Mouse (Mus musculus) frontal cortex, postnatal 36 days (tissue): Measurements from ENCODE around the gene Srsf1.

Experiments
- DNase-seq, 2 experiments: peaks; one replicate each; pipeline ENCODE4 v3.0.0; 2022; ENCODE audit warnings: low spot score in 2 of 2

Srsf1 gene

DNA sequence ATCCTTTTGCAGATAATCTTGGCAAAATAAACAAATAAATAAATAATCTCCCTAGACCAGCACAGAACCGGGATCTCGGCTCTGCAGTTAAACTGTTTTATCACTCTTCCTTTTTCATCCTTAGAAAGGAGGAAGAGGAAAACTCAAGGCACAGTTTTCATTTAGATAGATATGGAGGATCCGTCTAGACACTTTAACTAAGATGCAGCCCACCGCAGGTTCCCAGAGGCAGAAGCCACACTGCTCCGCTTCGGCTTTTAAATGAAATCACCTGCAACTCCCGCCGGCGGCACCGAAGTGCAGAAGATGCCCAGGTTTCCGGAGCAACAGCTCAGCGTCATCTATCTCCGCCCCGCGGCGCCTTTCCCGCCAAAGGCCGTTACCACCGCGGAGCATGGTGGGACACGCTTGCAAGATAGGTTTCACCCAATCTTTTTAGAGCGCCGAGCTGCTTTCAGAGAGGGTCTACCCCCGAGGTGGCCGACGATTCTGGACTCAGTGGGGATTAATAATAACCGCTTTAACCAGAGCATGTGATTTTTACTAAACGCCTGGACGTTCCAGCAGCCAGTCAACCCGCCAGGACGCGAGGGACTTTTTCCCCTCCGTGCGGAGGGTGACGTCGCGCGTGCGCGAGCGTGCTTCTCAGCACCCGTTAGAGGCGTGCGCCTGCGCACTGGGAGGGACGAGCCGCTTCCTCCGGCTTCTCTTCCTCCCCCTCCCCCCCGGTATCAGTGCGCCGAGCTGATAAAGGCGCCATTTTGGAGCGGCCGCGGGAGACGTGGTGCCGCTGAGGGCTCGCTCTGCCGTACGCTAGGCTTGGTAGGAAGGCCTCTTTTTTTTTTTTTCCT, at the start of gene Srsf1:
Gene Srsf1 (plus strand): TSS at position 430 of the 851 bp plus-strand sequence.
- DNase-seq = peak; percentile 98

DNA sequence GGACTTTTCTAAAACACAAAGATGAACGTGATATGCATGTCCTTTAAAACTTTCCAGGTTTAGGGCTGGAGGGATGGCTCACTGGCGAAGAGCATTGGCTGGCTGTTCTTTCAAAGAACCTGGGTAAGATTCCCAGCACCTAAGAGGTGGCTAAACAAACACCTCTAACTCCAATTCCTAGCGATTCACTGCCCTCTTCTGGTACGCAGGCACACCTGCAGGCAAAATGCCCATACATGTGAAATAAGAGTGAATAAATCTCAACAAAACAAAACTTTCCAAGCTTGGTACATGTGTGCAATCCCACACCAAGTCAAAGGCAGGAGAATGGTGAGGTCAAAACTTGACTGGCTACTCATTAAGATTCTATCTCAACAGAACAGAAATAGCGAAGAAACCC, 47.4 kb upstream of the Srsf1 start:
- no peak for DNase-seq

DNA sequence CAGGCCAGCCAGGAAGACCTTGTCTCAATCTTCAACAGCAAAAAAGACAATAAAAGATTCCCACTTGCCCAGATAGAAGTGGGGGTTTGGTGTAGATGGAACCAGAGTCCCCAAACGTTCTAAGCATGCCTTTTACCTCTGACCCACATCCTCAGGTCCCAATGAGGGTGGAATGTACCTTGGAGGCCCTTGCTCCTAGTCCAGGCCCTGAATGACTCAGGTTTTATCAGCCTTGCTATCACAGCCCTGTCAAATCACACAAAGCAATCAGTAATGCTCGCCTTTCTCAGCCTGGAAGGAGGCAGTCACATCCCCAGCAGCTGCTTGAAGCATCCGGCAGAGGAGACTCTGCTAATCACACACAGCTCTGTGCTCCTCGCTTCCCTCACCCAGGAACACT, 44.4 kb upstream of the Srsf1 start:
- no peak for DNase-seq

DNA sequence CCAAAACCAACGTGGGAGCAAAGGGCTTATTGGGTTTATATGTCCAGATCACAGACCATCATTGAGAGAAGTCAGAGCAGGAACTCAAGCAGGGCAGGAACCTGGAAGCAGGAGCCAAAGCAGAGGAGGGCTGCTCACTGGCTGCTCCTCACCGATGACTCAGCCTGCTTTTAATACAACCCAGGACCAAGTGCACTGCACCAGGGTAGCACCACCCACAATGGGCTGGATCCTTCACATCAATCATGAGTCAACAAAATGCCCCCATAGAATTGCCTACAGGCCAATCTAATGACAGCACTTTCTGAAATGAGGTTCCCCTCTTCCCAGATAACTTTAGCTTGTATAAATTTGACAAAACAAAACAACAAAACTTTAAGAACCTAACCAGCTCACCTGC, 43.0 kb upstream of the Srsf1 start:
- no peak for DNase-seq

DNA sequence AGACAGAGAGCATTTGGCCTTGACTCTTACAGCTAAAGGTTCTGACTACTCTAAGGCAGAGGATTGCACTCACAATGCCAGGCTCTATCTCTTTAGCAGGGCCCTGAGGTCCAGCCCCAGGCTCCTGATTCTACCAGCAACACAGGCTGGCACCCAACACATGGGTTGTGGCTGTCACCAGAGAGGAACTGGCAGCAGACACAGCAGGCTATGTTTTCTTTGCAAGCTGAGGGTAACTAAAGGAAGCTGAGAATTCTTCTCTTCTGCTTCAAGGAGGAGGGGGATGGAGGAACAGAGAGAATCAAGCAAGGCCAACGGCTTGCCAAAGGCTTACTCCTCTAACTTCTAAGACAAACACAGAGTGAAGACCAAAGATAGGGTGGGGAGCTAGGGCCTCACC, 38.5 kb upstream of the Srsf1 start:
- DNase-seq = no peak

DNA sequence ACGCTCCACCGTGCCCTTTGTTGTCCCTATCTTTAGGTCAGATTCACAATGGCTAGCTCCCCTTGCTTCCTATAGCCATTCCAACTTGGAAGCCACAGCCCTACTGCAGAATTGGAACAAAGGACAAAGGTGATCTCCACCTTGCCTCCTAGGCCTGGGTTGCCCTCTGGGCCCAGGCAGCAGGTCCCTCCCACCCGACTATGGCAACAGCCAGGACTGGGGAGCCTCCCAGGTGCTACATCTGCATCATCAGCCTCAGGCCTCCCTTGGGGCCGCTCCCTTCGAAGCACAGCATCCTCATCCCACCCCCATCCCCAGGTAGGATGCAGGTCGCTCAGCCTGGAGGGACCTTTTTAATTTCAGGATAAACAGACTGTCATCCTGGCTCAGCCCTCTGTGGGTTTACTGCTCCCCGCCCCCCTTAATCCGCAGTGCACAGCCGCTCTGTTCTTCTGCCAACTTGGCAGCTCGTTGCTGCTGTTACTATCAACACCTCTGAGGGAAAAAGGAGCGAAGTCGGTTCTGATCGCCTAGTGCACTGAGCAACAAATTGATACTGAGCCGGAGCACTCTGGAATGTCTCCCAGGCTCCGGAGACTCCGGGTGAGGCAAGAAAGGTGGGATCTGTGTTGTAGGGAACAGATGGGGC, 37.5 kb upstream of the Srsf1 start:
- DNase-seq = peak; percentile 54 to 71

DNA sequence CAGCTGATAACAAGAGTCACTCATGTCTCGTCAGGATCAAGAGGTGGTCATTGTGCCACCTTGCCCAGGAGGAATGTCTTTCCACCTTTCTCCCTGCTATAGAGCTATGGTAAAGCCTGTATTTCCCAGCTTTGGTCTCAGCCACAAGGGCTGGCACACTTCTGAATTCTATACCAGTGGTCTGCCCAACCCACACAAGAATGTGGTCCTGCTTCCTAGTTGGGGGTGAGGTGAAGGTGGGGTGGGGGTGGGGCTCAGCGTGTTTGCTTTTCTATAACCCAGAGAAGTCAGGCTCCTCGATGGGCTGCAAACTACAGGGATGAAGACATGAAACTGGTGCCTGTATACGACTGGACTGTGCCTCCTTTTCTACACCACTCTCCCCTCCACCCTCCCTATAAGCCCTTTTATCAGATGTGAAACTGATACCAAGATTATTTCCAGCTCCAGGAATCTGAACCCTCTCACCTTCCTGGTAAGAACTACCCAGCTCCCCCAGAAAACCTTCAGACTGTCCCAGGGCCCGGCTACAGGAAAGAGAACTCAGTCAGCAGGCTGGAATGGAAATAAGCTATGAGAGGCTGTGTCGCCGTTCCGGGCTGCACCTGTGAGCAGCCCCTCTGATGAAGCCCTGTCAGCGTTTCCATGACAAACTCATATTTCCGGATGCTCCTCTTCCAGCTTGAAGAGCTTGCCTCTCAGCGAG, 35.8 kb upstream of the Srsf1 start:
- no peak for DNase-seq

DNA sequence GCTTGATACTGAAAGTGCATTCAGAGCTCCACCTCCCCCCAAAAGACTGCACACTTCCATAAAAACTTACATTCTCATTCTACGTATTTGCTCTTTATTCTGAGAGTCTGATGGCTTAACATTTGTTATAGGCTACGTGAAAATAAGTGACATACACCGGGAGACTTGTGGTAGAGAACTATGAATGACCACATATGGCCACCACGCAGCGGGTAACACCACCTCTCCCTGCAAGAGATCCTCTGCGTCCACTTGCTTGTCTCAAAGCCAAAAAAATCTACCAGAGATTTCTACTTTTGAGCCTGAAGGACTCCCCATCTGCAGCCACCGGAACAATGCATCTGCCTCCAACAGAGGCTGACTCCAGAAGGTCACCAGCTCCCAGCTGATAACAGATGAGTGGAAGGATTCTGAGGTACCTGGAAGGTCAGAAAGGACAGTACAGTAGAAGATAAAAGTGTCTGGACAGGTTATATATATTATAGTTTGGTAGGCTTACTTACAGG, 35.2 kb upstream of the Srsf1 start:
- no peak for DNase-seq

DNA sequence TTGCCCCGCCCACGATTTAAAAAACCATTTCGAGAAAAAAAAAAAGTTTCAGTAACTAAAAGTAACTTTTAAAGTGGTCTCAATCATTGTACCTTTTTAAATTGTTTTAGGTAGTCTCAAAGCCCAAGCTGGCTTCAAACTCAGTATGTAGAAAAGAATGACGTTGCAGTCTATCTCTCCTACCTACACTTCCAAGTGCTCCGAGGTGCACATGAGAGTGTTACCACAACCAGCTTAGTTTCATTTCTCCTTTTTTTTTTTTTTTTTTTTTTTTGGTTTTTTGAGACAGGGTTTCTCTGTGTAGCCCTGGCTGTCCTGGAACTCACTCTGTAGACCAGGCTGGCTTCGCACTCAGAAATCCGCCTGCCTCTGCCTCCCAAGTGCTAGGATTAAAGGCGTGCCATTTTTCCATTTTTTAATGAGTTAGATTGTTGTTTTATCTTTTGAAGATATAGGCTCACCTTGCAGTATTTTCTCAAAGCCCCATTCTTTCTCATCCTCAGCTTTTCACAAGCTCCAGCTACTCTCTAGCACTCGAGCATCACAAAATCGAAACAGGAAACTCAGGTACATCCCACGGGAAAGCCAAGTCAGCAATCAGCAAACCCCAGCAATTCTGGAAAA, 34.4 kb upstream of the Srsf1 start:
- DNase-seq = no peak

DNA sequence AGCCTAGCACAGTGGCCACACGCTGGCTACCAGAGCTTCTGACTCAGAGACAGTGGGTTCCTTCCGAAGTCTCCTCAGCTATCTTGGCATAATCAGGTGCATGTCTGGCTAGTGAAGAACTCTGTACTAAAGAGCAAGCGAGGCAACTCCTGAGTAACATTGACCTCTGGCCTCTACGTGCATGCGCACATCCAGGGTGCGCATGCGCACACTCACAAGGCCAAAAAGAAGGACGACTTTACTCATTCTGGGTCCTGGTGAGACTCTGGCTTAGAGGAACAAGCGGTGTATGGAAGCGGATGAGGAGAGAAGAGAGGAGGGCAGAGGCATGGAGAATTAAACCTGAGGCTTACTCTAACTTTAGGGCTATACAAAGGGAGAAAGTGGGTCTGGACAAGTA, 33.5 kb upstream of the Srsf1 start:
- DNase-seq = no peak

DNA sequence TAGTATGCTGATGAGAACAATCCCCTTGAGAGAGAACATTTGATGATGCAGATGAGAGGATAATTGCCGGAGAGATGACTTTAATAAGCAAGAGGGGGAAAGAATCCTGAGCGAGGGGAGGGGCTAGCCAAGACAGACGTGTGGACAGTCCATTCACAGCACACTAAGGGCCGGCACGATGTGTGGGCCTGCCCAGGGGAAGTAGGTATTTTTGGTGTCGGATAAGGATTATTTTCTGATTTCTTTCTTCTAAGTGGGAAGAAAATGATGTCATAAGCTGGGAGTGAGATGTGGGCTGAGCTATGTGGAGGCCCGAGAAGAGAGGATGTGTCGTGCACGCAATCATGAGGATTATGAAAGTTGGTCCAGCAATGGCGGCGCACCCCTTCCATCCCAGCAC, 32.0 kb upstream of the Srsf1 start:
- DNase-seq = peak; percentile 29 to 30

DNA sequence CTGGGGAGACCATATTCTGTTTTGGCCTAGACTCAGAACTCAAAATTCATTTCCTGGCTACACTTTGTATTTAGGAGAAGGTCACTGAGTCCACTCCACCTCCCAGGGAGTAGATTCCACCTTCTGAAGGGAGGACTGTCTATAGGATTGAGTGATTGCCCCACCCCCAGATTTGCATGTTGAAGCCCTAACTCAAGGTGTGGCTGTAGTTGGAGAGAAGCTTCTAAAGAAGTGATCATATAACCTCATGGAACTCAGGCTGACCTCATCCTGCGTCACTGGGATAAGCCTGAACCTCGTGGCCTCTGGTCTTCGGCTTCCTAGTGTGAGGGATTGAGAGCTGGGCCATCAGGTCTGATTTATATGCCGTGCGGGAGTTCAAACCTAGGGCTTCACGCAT, 31.4 kb upstream of the Srsf1 start:
- no peak for DNase-seq

DNA sequence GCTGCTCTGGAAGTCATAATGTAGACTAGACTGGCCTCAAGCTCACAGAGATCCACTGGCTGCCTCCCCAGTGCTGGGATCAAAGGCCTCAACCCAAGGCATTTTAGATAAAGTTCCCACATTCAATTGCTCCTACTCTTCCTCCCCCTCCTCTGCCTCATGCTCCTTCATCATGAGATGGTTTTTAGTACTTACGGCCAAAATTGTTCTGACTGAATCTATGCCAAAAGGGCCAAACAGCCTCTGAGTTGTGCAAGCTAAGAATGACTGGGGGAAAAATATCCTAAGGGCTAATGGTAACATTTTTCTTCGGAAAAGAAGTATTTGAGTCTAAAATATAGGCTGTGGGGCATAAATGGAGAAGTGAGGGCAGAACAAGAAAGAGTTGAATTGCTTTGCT, 23.2 kb upstream of the Srsf1 start:
- DNase-seq = no peak

DNA sequence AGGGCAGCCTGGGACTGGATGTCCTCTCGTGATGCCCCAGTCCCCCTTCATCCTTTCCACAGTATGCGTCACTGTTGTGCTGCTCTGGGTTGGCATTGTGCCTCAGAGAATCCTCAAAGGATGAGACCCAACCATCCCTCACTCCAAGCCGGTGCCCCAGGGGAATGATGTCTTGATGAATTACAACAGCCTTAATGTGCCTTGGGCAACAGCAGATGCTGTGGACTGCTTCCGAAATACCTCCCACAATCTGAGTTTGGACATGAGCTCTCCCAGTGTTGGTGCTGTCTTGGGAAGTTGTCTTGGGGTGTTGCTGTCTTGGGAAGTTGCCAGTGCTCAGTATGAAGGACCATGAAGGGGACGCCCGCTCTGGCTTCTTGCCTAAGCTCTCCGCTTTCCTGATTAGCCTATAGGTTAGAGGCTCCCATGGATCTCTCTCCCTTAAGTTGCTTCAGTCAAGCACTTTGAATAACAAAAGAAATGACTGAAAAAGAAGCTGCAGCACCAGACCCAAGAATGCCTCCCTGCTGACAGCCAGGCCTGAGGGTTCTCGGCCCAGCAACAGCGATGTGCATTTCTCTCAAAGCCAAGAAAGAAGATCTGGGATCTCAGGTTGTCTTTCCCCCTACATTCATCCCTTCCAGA, 19.7 kb upstream of the Srsf1 start:
- no peak for DNase-seq

DNA sequence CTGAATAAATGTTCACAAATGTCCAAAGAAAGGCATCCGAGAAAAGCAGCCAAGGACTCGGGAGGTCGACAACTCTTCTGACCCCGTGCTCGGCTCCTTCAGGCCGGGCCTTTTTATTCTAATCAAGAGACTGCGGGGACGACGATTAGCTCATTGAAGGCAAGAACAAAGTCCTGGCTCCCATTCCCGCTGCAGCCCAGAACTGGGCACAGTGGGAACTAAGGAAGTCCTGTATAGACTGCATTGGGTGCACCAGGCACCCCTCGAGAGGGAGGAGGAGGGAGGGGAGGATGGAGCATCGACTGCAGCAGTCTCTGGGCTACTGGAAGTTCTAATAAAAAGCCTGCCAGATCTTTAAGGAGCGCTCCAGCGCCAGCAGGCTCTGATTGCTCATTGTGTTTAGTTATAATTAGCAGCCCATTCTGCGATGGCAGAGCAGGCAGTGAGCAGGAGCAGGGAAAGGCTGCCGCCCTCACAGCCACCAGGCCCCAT, 18.9 kb upstream of the Srsf1 start:
- DNase-seq = peak; percentile 38 to 66

DNA sequence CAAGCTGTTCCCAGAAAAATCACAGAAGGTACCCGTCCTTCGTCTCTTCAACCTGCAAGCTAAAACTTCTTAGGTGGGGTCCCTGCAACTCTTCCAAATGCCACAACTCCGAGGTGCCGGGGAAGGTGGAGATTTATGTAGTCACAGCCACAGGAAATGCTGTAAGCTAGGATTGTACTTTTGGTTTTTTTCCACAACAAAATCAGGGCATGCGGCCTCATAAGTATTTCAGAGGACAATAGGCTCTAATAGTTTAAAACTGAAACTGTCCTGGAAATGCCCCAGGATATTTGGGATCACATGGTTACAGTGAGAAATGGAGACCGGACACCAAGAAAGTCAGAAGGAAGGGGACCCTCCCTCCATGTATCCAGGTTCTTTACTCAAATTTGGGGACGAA, 17.0 kb upstream of the Srsf1 start:
- no peak for DNase-seq

DNA sequence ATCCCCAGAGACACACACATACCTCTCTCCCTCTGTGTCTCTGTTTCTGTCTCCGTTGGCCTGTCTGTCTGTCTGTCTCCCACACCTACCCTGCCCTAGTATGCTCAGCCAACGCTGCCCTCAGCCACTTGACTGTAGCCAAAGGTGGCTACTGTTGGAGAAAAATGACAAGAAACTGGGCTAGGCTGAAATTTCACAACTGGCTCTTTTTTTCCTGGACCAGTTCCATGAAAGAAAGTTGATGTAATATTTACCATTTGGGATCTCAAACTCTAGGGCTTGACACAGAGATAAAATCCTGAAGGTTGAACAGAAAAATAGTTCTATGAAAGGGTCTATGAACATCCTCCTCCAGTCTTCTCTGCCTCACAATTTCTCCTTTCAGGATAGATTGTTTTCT, 16.3 kb upstream of the Srsf1 start:
- DNase-seq = no peak

DNA sequence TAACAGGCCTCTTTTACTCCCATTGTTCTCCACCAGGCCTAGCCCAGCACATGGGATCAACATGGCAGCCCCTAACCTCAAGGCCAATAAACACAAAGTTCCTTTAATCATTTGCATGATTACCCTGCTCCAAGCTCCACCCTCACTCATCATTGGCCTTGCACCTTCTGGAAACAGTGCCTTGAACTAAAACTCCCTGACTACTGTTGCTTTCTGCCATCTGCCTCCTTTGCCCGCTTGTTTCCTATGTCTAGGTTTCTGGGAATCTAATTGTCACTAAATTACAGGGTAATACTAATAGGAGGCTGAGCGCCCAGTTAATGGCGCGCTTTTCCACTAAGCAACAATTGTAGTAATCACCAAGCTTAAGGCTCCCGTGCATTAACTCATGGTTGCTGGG, 15.4 kb upstream of the Srsf1 start:
- DNase-seq = no peak

DNA sequence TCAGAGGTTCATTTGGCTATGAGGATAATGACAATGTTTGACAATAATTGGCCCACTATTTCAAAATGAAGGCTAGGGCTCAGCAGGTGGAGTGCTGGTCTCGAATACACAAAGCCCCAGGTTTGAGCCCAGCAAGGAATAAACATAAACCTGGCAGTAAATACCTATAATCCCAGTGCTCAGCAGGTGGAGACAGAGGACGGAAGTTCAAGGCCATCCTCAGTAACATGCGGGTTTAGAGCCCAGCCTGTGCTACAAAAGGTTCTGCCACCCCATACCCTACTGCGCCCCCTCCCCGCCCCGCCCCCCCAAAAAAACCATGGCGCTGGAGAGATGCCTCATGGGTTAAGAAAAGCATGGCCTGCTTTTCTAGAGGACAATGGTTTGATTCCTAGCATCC, 11.2 kb upstream of the Srsf1 start:
- DNase-seq = no peak

DNA sequence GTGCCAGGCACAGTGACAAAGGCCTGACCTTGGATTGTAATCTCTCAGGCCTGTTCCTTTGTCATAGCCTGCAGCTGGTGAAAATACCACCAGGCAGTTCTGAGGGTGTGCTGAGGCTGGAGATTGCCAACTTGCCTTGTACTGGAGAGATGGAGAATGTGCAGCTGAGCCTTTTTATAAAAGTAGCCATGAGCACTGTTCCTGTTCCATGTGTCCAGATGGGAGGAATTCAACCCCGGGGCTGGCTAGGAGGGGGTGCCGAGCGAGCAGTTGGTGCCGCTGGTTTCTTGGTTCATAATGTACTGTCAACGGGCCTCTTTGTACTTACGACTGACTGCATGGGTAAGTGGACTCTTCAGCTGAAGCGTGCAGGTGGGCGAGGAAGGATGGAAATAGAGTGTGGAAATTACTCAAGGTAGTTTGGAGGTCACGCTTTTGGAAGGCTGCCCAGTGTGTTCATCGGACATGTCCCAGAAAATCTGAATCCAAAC, 10.4 kb upstream of the Srsf1 start:
- no peak for DNase-seq

DNA sequence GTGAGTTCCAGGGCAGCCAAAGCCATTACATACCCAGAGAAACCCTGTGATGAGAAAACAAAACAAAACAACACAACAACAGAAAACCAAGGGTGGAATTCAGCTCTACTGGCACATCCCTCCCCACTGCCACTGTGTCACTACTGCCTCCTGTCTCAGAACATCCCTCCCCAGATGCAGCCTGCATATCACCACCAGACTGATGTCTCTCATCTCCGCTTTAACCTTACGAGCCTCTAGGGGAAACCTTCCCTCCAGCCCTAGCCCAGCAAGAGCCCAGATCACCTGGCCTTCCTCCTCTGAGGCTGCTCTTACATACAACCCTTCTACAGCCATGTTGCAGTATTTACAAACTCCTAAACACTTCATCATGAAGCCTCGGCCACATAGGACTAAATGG, 9.8 kb upstream of the Srsf1 start:
- DNase-seq = no peak
